Mouse (Mus musculus): ENCODE measurements around the gene Vti1a. TPM values are rescaled to one million over a fixed set of nuclear protein-coding genes. Genes with fewer than 3 reads are reported as not detected.

Gene Vti1a
- 5.3 and 7.4 TPM in 2 replicates for polyA plus RNA-seq (2012; ENCODE audit: low replicate concordance)

GRCm38 (mm10) chr19:55316109-55316714 is at the start of gene Vti1a:
TSS of gene Vti1a (plus strand) at chr19:55316295.

DNA sequence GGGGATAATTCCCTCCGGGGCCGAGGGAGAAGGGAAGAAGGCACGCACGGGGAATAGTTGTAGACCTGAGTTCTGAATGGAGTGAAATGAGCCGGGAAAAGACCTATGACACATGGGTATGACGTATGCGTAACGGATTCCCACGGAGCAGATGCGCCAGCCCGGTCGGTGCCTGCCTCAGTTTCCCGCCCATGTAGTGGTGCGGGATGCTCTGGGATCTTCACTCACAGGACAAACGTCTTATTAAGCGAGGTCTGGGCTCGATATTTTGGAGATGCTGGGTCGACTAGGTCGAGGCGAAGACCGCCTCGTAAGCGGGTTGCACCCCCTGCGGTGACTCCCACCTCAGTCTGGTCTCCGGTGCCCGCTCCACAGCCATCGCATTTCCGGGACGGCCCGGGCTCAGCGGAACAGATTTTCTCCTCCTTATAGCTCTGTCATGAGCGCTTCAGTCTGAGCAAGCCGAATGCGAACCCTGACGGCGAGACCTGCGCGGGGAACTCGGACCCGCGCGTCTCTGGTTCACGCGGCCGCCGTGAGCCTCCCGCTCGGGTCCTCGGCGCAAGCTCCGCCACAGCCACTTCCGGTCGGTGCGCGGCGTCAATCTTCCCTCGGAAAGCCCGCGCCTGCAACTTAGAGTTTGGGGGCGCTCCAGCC is 515 bp upstream of the Vti1a start, which contains the start of gene Zdhhc6:
Gene Zdhhc6, minus strand, starts transcription at position 581 of the 657 bp plus-strand sequence.

Other genes starting within 250 kb of the Vti1a start
- 0.93 and 6.5 TPM in 2 replicates for gene Gpam, start 189.1 kb upstream of the Vti1a start, polyA plus RNA-seq (2012; ENCODE audit: low replicate concordance)
- not detected in 2 replicates for gene Tectb, start 135.6 kb upstream of the Vti1a start, polyA plus RNA-seq (2012; ENCODE audit: low replicate concordance)
- gene Gucy2g, start 75.1 kb upstream of the Vti1a start, polyA plus RNA-seq (2012; ENCODE audit: low replicate concordance), result not detected in 2 replicates
- 17.1 and 32.1 TPM in 2 replicates for gene Acsl5, start 64.4 kb upstream of the Vti1a start, polyA plus RNA-seq (2012; ENCODE audit: low replicate concordance)
- 7.3 and 25.9 TPM in 2 replicates for gene Zdhhc6, start 263 bp upstream of the Vti1a start, polyA plus RNA-seq (2012; ENCODE audit: low replicate concordance)

All from leukemia stem cell, adult 10-12 weeks (primary cell).